Mouse (Mus musculus): Measurements from ENCODE around the gene Zbtb48.

The Zbtb48 gene

DNA sequence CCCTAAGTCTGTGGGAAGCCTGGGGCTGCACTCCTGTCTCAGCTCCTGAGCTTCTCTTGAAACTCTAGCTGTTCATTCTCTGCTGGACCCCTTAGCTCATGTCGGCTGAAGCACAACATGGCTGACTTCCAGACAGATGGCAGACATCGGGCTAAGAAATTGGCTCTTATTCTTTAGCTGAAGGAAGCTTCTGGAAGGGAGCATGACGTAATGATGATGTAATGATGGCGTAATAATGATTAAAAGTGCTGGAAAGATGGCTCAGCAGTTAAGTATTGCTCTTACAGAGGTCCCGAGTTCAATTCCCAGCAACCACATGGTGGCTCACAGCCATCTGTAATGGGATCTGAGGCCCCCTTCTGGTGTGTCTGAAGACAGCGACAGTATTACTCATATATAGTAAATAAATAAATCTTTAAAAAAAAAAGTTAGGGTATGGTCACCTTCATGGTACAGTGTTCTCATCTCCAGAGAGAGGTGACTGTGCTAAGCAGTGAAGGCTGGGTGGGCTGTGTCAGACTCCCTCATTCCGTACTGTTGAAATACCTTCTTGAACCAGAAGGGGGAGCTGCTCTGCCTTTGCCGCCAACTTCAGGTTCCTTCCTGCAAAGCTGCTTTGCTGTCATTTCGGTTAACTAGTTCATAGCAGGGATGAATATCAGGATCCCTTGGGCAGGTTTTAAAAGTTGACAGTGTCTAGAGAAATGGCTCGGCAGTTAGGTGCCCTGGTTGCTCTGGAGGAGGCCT, 55.1 kb downstream of the Zbtb48 start:
- DNase-seq (ENCODE audit: low spot score), result no peak

Measured in ovary, postnatal 10 days (tissue).